Mouse (Mus musculus) thymus, adult 2 months (tissue): ENCODE results near the gene Cryzl2. TPM values are rescaled to one million over a fixed set of nuclear protein-coding genes. Genes with fewer than 3 reads are reported as not detected.

ENCODE experiments used
- DNase-seq: peaks from one replicate; pipeline ENCODE4 v3.0.0; 2021
- H3K27ac ChIP-seq: fragments of 200-500 bp; 2 replicates; pipeline ENCODE4 v1.5.1; 2012; ENCODE audit warnings: low read length, control low read depth; ENCODE audit not compliant: control insufficient read depth, insufficient read depth
- H3K27me3 ChIP-seq: fragments of 200-500 bp; 2 replicates; pipeline ENCODE4 v1.6.1; 2012; ENCODE audit warnings: mild to moderate bottlenecking, low read length, moderate library complexity, mixed read lengths; ENCODE audit not compliant: control insufficient read depth, insufficient read depth
- H3K36me3 ChIP-seq: fragments of 200-500 bp; 2 replicates; pipeline ENCODE4 v1.6.1; 2012; ENCODE audit warnings: mild to moderate bottlenecking, low read length, moderate library complexity; ENCODE audit not compliant: control insufficient read depth, insufficient read depth
- H3K4me1 ChIP-seq: fragments of 200-500 bp; replicated peaks from 2 replicates; pipeline ENCODE4 v1.6.1; 2012; ENCODE audit warnings: low read length; ENCODE audit not compliant: control insufficient read depth, insufficient read depth
- H3K4me3 ChIP-seq: fragments of 200-500 bp; 2 replicates; pipeline ENCODE4 v1.5.1; 2012; ENCODE audit warnings: mild to moderate bottlenecking, low read length, control low read depth, moderate library complexity; ENCODE audit not compliant: control insufficient read depth, insufficient read depth
- CTCF ChIP-seq: fragments of 200-500 bp; IDR thresholded peaks from 2 replicates; pipeline ENCODE4 v1.5.1; 2012; ENCODE audit warnings: mild to moderate bottlenecking, control low read depth, low read length, moderate library complexity, borderline replicate concordance; ENCODE audit not compliant: control insufficient read depth, poor library complexity, insufficient read depth; ENCODE audit errors: extremely low read depth
- POLR2A ChIP-seq: fragments of 200-500 bp; IDR thresholded peaks from 2 replicates; pipeline ENCODE4 v1.6.1; 2012; ENCODE audit warnings: mild to moderate bottlenecking, low read length, control low read depth, moderate library complexity; ENCODE audit not compliant: control insufficient read depth, poor library complexity, insufficient read depth; ENCODE audit errors: extremely low read depth
- WGBS: fragments of 180-500 bp; shearing (Covaris S2); methylation state at CpG from one replicate; pipeline ENCODE4 v1.1.7; 2018; 5-methylcytosine and 5-hydroxymethylcytosine counted together
- polyA plus RNA-seq: library from polyadenylated mRNA; depleted of rRNA; stranded (reverse); fragments of >200 nt; gene quantifications from 2 replicates; pipeline ENCODE4 v1.2.3, GENCODE M21; 2012

Gene Cryzl2
- polyA plus RNA-seq, 1 experiment, result 8.4 TPM

- TF ChIP-seq CTCF (no peak), POLR2A (no peak)
- no peak overlapping the region for H3K4me3 ChIP-seq
- H3K4me1 ChIP-seq, result no peaks in the 10 kb centered on the region
- H3K27ac ChIP-seq, result no peak overlapping the region
- no peaks in the 10 kb centered on the region for H3K36me3 ChIP-seq
- no peak for DNase-seq
- no peaks in the 10 kb centered on the region for H3K27me3 ChIP-seq
- 53% methylated on average over 7 of the region's 7 CpGs for WGBS
Observed at GRCm38 (mm10) chr1:157448164-157448804, 10.1 kb upstream of the Cryzl2 start.

- WGBS, result 82% methylated on average over 5 of the region's 5 CpGs
- Histone ChIP-seq H3K4me3 (no peak overlapping the region), H3K27me3 (no peaks in the 10 kb centered on the region), H3K36me3 (no peaks in the 10 kb centered on the region), H3K4me1 (no peaks in the 10 kb centered on the region), H3K27ac (no peak overlapping the region)
- DNase-seq, result no peak
- no peak for TF ChIP-seq POLR2A
- TF ChIP-seq CTCF, result no peak
Observed at GRCm38 (mm10) chr1:157448805-157449188, 9.6 kb upstream of the Cryzl2 start.

GRCm38 (mm10) chr1:157449532-157449931 lies 8.8 kb upstream of the Cryzl2 start:
- Histone ChIP-seq H3K27me3 (no peaks in the 10 kb centered on the region), H3K36me3 (no peaks in the 10 kb centered on the region), H3K4me1 (no peaks in the 10 kb centered on the region), H3K27ac (no peak overlapping the region), H3K4me3 (no peak overlapping the region)
- DNase-seq, result no peak
- 75% methylated on average over 10 of the region's 10 CpGs for WGBS
- TF ChIP-seq POLR2A (no peak), CTCF (no peak)

- H3K4me3 ChIP-seq, result no peak overlapping the region
- H3K36me3 ChIP-seq, result no peaks in the 10 kb centered on the region
- TF ChIP-seq CTCF (no peak), POLR2A (no peak)
- no peaks in the 10 kb centered on the region for H3K4me1 ChIP-seq
- H3K27me3 ChIP-seq, result no peaks in the 10 kb centered on the region
- no peak overlapping the region for H3K27ac ChIP-seq
- DNase-seq, result no peak
- WGBS, result 63% methylated on average over 21 of the region's 21 CpGs
Observed at GRCm38 (mm10) chr1:157449981-157450636, 8.3 kb upstream of the Cryzl2 start.

- H3K36me3 ChIP-seq, result no peaks in the 10 kb centered on the region
- WGBS, result 85% methylated on average over 3 of the region's 3 CpGs
- no peak overlapping the region for H3K4me3 ChIP-seq
- TF ChIP-seq POLR2A (no peak), CTCF (no peak)
- no peaks in the 10 kb centered on the region for H3K4me1 ChIP-seq
- DNase-seq, result no peak
- no peaks in the 10 kb centered on the region for H3K27me3 ChIP-seq
- H3K27ac ChIP-seq, result no peak overlapping the region
Observed at GRCm38 (mm10) chr1:157452284-157452683, 6.1 kb upstream of the Cryzl2 start.

- no peak for DNase-seq
- TF ChIP-seq CTCF, result no peak
- no peak for TF ChIP-seq POLR2A
- no peaks in the 10 kb centered on the region for H3K27me3 ChIP-seq
- no peak overlapping the region for H3K4me3 ChIP-seq
- no peaks in the 10 kb centered on the region for H3K36me3 ChIP-seq
- no peak overlapping the region for H3K27ac ChIP-seq
- 96% methylated on average over 5 of the region's 5 CpGs for WGBS
- H3K4me1 ChIP-seq, result no peaks in the 10 kb centered on the region
Observed at GRCm38 (mm10) chr1:157452759-157453549, 5.4 kb upstream of the Cryzl2 start.
